Mouse (Mus musculus): ENCODE data around the gene Kcnn4. TPM values are rescaled to one million over a fixed set of nuclear protein-coding genes. Genes with fewer than 3 reads are reported as not detected.
A peak's percentile ranks its signal among the peaks of the same experiment; 100 is the strongest.

The Kcnn4 gene
- total RNA-seq, 2 experiments from 2014 or later = 0.29 to 0.33 TPM

DNA sequence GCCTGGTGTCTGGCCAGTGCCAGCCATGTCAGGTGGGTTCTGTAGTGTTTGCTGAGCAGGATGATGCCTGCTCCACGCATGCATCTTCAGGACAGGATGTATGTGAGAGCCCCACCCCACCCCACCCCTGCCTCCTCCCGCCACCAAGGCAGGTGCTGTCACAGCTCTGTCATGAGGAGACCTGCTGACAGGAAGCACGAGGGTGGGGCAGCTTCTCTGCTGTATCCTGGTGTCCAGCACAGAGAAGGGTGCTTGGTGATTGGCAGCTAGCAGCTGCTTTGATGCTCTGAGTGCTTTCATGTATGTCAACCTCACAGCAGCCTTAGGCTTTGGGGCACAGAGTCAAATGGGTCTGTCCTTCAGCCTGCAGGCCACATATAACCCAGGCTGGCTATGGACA lies 43.6 kb downstream of the Kcnn4 start:
- no peak for DNase-seq
- intact Hi-C loops (cut with DNase I; ENCODE audit: low total_unique reads) = no loop called here

DNA sequence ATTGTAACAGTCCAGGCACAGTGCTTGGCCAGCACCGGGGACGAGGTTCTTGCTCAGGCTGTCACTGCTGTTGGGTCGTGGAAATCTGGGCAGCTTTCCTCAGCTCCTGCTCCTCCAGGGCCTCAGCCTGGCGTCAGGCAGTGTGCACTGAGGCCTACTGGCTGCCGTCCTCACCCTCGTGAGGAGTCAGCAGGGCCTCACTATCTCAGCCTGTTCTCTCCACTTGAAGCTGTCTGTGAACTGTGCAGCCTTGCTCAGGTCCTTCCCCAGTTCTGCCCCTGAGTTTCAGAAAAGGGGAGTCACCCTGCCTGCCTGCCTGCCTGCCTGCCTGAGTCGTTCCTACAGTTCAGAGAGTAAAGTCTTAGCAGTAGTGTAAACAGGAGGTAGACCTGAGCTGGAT lies 45.2 kb downstream of the Kcnn4 start:
- intact Hi-C loops (cut with DNase I; ENCODE audit: low total_unique reads) = no loop called here
- no peak for DNase-seq

DNA sequence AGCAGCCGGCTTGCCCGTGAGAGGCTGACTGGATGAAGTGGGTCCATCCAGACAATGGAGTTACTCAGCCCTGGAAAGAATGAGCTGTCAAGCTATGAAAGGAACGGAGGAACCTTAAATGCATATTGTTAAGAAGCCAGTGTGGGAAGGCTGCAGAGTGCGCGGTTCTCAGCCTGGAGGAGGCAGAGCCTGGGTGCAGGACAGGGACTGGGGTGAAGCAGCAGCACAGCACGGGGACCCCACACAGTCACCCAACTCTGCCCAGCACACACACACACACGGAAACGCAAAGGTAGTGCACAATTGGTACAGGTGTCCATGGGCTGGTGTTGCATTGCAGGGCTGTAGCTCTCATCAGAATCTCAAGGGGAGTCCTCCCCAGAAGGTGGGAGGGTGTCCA lies 49.5 kb downstream of the Kcnn4 start:
- no peak for DNase-seq
- intact Hi-C loops (cut with DNase I; ENCODE audit: low total_unique reads) = no loop called here

DNA sequence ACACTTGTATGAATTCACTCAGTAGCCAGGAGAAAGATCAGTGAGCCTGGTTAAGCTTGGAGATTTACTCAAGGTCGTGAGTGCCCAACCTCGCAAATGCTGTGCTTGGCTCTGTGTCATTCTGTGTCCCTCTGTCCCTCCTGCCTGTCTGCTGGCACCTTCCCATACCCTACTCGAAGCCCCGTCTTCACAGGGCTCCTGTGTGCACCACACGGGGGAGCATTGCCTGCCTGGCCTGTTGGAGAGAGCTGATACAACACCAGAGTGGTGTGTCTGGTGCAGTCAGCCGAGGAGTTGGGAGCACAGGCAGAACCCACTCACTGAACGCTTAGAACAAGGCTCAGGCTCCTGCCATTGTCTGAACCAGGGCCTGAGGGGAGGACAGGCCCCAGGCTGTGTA lies 51.6 kb downstream of the Kcnn4 start:
- intact Hi-C loops (cut with DNase I; ENCODE audit: low total_unique reads) = no loop called here

DNA sequence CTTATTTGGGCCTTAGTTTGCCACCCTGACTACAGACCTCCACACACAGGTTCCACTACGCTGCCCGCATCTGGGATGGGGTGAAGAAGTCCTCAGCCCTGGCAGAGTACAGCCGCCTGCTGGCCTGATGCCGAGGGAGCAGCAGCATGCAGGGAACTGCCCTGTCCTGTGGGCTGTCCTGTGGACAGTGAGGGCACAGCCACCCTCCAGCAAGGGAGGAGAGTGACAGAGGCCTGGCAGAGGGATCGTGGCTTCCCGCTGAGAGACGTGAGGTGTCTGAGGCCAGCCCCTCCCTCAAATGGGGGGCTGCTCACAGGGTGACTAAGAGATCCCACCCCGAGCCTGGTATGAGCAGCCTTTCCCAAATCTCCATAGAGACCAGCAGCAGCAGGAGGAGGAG lies 52.2 kb downstream of the Kcnn4 start:
- intact Hi-C loops (cut with DNase I; ENCODE audit: low total_unique reads) = no loop called here
- DNase-seq = no peak

More for the DNA sequence above, 51.6 kb downstream of the Kcnn4 start:
- no peak for DNase-seq

DNA sequence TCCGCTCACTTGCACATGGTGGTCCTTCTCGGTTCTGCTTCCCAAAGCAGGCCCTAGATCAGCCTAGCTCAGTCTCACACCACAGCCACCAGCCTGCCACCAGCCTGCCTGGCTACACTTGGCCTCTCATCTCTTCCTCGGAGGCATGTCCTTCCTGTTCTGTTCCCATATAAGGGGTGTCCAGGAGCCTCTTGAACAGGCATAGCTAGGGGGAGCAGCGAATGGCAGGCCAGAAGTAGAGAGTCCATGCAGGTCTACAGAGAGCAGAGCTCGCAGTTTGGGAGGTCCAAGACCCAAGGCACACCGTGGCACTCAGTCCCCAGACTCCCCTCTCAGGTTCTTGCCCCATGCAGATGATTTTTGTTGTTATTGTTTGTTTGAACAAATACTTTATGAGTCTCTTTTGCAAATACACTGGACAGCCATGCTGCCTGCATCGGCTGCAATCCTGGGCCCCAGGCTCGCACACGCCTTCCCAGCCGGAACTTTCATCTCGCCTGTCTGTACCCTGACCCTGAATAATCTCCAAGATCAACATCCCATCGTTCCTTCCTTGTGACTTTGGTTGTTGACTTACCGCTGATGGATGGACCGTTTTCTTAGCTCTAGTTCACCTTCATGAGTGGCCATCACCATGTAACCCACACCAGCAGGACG lies 53.2 kb downstream of the Kcnn4 start:
- DNase-seq = no peak
- intact Hi-C loops (cut with DNase I; ENCODE audit: low total_unique reads) = no loop called here

DNA sequence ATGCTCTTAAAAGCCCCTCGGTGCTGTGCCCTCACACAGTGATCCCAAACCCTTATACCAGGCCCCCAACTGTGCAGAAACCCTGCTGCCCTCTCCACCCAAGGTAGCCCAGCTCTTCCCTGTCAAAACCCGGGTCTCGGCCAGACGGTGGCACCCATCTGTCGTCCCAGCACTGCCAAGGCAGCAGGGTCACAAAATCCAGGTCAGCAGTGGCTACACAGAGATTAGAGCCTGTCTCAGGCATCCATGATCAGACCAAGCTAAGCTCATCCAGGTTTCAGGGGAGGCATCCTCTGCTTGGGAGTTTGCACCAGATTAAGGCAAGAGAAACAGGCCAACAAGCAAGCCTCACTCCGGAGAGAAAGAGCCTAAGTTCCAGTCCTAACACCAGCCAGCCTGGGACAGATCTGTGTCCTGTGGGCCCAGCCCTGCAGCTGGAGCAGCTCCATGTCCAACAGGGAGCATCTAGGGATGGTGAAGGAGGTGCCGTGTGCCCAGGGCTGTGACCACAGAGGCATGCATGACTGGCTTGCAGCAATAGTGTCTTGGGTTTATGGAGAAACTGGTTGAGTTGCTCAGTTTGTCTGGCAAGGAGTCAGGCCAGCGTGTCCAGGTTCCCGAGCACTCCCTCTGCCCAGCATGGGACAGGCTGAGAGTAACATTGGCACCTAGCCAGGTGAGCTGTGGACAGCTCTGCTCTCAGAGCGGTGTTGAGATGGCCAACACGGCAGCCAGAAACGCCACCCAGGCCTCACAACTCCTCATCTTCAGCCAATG lies 54.1 kb downstream of the Kcnn4 start:
- intact Hi-C loops (cut with DNase I; ENCODE audit: low total_unique reads) = no loop called here
- peak; percentile 46 for DNase-seq

DNA sequence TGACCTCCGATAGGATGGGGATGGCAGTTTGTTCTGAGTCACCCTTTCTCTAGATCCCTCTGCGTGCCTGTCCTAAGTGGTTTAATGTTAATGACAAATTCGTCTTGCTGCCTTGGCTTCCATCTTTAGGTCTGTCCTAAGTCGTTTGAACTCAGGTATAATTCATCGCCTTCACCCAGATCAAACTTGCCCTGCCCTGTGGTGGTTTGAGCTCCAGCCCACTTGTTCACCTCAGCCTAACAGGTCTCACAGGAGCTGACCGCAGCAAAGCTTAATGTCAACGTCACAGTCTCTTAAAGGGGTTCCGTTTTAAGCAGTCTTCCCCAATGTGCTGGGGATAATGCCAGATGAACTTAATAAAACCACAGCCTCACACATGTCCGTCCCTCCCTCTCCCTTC lies 55.9 kb downstream of the Kcnn4 start:
- intact Hi-C loops (cut with DNase I; ENCODE audit: low total_unique reads) = no loop called here
- no peak for DNase-seq

DNA sequence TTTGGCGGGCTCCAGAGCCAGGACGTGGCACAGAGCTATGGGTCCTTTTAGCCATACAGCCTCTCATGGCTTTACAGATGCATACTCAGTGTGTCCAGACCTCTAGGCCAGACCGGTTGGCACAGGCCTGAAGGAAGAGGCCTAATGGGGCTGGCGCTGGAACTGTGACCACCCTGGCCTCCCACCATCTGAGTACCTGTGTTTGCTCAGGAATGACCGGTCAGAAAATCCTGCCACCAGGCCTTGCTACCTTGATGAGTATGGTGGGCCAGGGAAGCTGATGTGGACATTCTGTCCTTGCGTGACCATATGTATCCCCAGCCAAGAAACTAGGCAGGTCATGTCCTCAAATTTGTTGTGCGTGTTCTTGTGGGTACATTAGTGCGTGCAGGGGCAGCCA lies 57.1 kb downstream of the Kcnn4 start:
- intact Hi-C loops (cut with DNase I; ENCODE audit: low total_unique reads) = no loop called here
- DNase-seq = no peak

DNA sequence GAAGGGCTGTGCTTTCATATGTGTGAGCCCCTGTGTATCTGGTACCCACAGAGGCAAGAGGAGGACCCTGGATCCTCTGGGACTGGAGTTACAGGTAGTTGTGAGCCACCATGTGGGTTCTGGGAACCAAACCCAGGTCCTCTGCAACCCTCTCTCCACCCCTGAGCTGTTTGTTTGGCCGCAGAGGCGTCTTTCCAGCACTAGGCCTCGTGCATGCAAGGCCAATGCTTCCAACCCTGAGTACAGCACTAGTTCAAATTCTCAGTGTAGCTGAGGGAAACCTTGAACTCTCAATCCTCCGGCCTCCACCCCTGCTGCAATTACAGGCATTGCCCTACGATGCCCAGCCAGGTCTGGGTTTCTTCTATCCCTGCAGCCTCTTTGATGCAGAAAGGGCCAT lies 58.7 kb downstream of the Kcnn4 start:
- intact Hi-C loops (cut with DNase I; ENCODE audit: low total_unique reads) = no loop called here

DNA sequence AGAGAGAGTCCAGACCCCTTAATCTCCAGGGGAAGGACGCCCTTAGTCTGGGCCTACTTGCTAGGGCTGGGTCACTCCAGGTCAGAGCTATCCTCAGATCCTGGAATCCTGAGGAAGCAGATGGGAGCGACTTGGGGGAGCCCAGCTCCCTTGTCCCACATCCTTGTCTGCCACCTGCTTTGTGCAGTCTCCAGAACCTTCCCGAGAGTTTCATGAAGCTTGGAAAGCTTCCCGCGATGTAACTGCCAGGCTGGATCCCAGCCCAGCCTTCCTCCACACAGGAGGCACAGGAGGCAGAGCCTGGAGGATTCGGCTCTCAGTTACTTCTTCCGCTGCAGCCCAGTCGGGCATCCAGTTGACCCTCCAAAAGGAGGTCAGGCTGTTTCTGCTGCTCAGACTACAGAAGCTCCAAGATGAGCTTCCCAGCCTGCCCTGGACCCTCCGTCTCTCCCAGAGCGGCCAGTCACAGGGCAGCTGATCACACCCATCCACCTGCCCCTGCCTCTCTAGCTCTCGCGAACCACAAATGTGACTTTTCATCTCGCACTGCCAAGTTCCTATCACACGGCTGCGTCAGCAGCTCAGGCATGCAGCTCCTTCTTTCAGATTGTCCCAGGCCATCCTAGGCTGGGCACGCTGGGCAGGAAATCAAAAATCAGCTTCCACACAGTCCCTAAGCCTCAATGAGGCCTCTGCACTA lies 59.5 kb downstream of the Kcnn4 start:
- DNase-seq = peak; percentile 50
- intact Hi-C loops (cut with DNase I; ENCODE audit: low total_unique reads) = no loop called here

More for the DNA sequence above, 58.7 kb downstream of the Kcnn4 start:
- no peak for DNase-seq

DNA sequence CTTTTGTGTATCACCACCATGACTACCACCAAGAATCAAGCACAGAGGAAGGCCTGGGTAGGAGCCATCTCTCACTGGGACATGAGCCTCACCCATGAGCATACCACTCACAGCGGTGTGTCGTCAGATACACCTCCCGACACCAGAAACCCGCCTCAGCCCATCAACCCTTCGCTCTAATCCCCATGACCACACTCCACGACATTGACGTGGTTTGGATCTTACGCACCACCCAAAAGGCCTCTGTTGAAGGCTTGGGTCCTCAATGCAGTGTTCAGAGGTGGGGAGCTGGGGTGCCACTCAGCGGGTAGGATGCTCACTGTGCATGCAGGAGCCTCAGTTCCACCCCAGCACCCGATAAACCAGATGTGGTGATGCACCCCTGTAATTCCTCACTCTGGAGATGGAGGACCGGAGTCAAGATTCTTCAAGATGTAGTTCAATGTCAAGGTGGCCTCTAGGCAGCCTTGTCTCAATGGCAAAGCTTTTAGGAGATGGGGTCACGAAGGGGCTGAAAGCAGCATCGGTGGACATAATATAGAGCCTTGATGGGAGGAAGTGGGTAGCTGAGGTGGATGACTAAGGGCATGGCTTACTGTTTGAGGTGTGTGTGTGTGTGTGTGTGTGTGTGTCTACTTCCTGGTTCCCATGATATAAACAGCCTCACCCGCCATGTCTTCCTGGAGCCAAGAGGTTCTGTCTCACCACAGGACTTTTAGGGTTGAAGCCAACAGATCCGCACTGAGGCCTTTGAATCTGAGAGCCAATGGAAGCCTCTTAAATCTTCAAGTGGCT lies 60.7 kb downstream of the Kcnn4 start:
- no peak for DNase-seq
- intact Hi-C loops (cut with DNase I; ENCODE audit: low total_unique reads) = no loop called here

DNA sequence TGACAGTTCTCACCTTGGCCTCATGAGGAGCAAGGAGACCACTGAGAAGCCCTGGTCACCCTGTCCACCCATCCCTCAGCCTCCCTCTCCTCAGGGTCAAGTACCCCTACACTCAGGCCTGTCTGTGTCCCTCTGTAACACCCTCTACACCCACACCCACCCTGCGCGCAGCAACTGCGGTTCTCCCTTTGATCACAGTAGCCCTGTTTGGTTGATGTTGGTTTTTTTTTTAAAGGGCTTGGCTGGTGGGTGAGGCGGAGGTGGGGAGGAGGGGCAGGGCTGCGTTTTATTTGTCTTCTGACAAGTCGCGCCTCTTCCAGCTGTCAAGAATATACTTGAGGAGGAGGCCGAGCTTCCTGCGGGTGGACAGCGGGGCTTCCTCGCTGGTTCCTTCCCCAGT lies 61.6 kb downstream of the Kcnn4 start:
- DNase-seq = no peak
- intact Hi-C loops (cut with DNase I; ENCODE audit: low total_unique reads) = no loop called here

DNA sequence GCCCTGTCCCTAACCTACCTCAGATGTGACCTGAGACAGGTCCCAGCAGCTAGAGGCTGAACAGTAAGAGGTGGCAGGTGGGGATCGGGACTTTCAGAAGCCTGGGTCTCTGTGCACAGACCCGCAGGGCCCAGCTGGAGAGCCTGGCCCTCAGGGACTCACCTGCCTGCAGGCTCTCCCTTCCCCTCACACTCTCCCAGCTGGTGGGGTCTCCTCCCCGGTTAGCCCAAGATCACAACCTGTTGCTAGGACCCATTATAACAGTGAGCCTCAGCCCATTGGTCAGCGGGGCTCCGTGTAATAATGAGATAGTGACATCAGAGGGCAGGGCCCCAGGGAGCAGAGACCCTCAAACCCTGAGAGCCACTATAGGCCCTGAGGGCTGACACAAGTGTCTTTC lies 65.2 kb downstream of the Kcnn4 start:
- intact Hi-C loops (cut with DNase I; ENCODE audit: low total_unique reads) = no loop called here
- DNase-seq = no peak

Small RNAs within 50 kb of the gene (microRNA-seq; reads per million reads assigned to microRNA genes)
- 0 reads per million in 2 experiments for gene Gm27592

Other genes with a start within 250 kb of the Kcnn4 start
- 1 to 10 TPM; 3.8 to 4.0 TPM for gene Zfp235, start 236.1 kb upstream of the Kcnn4 start, total RNA-seq (2021)
- under 1 TPM in 1 of 2 experiments, not detected in 1; 0.51 TPM for gene Zfp114, start 195.2 kb upstream of the Kcnn4 start, total RNA-seq (2021)
- 1 to 10 TPM; 3.6 to 4.7 TPM for gene Zfp111, start 158.8 kb upstream of the Kcnn4 start, total RNA-seq (2021)
- gene Zfp109, start 132.7 kb upstream of the Kcnn4 start, total RNA-seq (2021) = 1 to 10 TPM; 1.5 to 1.7 TPM
- gene Zfp108, start 115.5 kb upstream of the Kcnn4 start, total RNA-seq (2021) = 1 to 10 TPM; 1.4 TPM
- gene Zfp93, start 99.8 kb upstream of the Kcnn4 start, total RNA-seq (2021) = 1 to 10 TPM; 3.0 to 3.7 TPM
- gene Zfp61, start 69.0 kb upstream of the Kcnn4 start, total RNA-seq (2021) = 1 to 10 TPM; 2.6 to 3.8 TPM
- 1 to 10 TPM; 1.7 to 2.4 TPM for gene Zfp94, start 53.6 kb upstream of the Kcnn4 start, total RNA-seq (2021)
- gene Tescl, start 36.3 kb upstream of the Kcnn4 start, total RNA-seq (2021) = not detected
- gene Lypd5, start 21.1 kb upstream of the Kcnn4 start, total RNA-seq (2021) = not detected
- gene Smg9, start 29.4 kb downstream of the Kcnn4 start, total RNA-seq (2021) = 1 to 10 TPM; 9.2 to 9.5 TPM
- gene Irgc1, start 82.0 kb downstream of the Kcnn4 start, total RNA-seq (2021) = under 1 TPM in 1 of 2 experiments, not detected in 1; 0.12 TPM
- gene Plaur, start 92.2 kb downstream of the Kcnn4 start, total RNA-seq (2021) = 1 to 10 TPM in 1 of 2 experiments, under 1 TPM in 1; 0.84 to 1.2 TPM
- 10 to 100 TPM in 1 of 2 experiments, 1 to 10 TPM in 1; 5.3 to 17.7 TPM for gene Cadm4, start 111.8 kb downstream of the Kcnn4 start, total RNA-seq (2021)
- gene Zfp428, start 136.7 kb downstream of the Kcnn4 start, total RNA-seq (2021) = 1 to 10 TPM; 6.4 to 8.3 TPM
- gene AC161166.1, start 142.2 kb downstream of the Kcnn4 start, total RNA-seq (2021) = not detected
- gene Irgq, start 160.4 kb downstream of the Kcnn4 start, total RNA-seq (2021) = 10 to 100 TPM; 10.5 to 12.8 TPM
- gene Pinlyp, start 175.9 kb downstream of the Kcnn4 start, total RNA-seq (2021) = not detected
- gene Xrcc1, start 176.0 kb downstream of the Kcnn4 start, total RNA-seq (2021) = 10 to 100 TPM; 16.5 to 18.5 TPM
- 10 to 100 TPM; 12.0 to 15.3 TPM for gene Ethe1, start 217.3 kb downstream of the Kcnn4 start, total RNA-seq (2021)
- gene Zfp575, start 217.4 kb downstream of the Kcnn4 start, total RNA-seq (2021) = under 1 TPM; 0.38 to 0.45 TPM
- gene Phldb3, start 240.5 kb downstream of the Kcnn4 start, total RNA-seq (2021) = under 1 TPM; 0.59 to 0.66 TPM

All from gastrocnemius, postnatal 14 days (tissue).